Mouse (Mus musculus) forebrain, embryonic 10.5 days (tissue): ENCODE data around the gene Scyl3. TPM values are rescaled to one million over a fixed set of nuclear protein-coding genes. Genes with fewer than 3 reads are reported as not detected.

Experiments used
- DNase-seq: peaks from one replicate; pipeline ENCODE4 v3.0.0-alpha.2; 2017; ENCODE audit warnings: low spot score; ENCODE audit errors: extremely low spot score
- H3K27ac ChIP-seq: fragments of 300-500 bp; sonication (generic); 2 replicates; pipeline ENCODE4 v1.5.1; 2016; ENCODE audit warnings: mild to moderate bottlenecking
- H3K27me3 ChIP-seq: fragments of 300-500 bp; sonication (generic); 2 replicates; pipeline ENCODE4 v1.6.1; 2016; ENCODE audit warnings: mild to moderate bottlenecking; ENCODE audit not compliant: poor library complexity, severe bottlenecking
- H3K36me3 ChIP-seq: fragments of 300-500 bp; sonication (generic); replicated peaks from 2 replicates; pipeline ENCODE4 v1.6.1; 2016; ENCODE audit warnings: mild to moderate bottlenecking, moderate library complexity
- H3K4me1 ChIP-seq: fragments of 300-500 bp; sonication (generic); 2 replicates; pipeline ENCODE4 v1.6.1; 2016
- H3K4me3 ChIP-seq: fragments of 300-500 bp; sonication (generic); 2 replicates; pipeline ENCODE4 v1.5.1; 2016; ENCODE audit warnings: mild to moderate bottlenecking, moderate library complexity
- H3K9me3 ChIP-seq: fragments of 300-500 bp; sonication (generic); 2 replicates; pipeline ENCODE4 v1.6.1; 2016; ENCODE audit warnings: mild to moderate bottlenecking, moderate library complexity
- WGBS: fragments of 180-500 bp; shearing (Covaris S2); methylation state at CpG from one replicate; pipeline ENCODE4 v1.1.7; 2016; 5-methylcytosine and 5-hydroxymethylcytosine counted together
- polyA plus RNA-seq: library from polyadenylated mRNA; unstranded; fragments of >200 nt; fragmentation: Nextera tagmentation; extraction: Ambion mirVana; gene quantifications from 2 replicates; pipeline ENCODE4 v1.2.1, GENCODE M21; 2016

Scyl3 gene
- polyA plus RNA-seq: 15.5 and 16.3 TPM in 2 replicates

DNA sequence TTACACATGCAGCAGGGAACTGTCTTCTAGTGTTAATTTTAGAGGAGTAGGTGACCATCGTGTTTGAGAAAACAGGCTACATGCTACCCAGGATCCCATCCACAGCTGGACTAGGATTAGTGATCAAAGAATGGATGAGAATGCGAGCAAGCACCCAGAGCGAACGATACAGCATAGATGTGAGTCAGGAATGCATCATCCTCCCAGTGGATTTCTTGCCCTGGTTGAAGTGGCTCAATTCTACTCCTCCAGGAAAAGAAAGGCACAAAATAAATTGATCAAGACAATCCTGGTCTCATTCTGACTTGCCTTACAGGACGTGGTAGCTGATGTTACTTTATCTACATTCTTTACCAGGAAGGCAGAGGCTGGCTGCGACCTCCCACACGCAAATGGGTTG lies at the start of gene Scyl3:
Scyl3 (plus strand) TSS at position 255 of the 400 bp plus-strand sequence.
- DNase-seq: no peak
- H3K9me3 ChIP-seq: no peaks in the 10 kb centered on the region
- WGBS: 72% methylated on average over 7 of the region's 7 CpGs
- H3K4me1 ChIP-seq: peaks cover 27% of the 10 kb centered on the region
- peak within 1 kb of the TSS; percentile 91 for H3K4me3 ChIP-seq
- H3K36me3 ChIP-seq: peaks cover 6% of the 10 kb centered on the region
- peak within 1 kb of the TSS; percentile 92 for H3K27ac ChIP-seq
- no peaks in the 10 kb centered on the region for H3K27me3 ChIP-seq

DNA sequence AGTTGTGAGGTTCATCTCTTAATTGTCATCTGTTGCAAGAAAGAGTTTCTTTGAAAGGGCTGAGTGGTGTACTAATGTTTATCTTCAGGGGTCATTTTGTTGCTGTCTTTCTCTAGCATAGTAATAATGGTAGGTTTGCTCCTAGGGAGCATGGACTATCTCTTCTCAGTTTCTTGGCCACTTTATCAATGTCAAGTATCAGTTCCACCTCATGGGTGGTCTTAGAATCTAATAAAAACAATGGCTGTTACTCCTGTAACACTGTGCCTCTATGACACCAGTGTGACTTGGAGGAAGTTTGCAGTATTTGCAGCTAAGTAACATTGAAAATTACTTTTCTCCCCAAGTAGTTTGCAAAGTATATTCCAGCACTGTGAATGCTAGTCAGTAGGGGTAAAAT lies 39.3 kb upstream of the Scyl3 start:
- H3K4me1 ChIP-seq: no peaks in the 10 kb centered on the region
- H3K4me3 ChIP-seq: no peak overlapping the region
- no peaks in the 10 kb centered on the region for H3K27me3 ChIP-seq
- H3K36me3 ChIP-seq: 0 out of 2 replicates have a peak, but pooled peaks cover 2% of the 10 kb centered on the region
- no peak for DNase-seq
- H3K9me3 ChIP-seq: no peaks in the 10 kb centered on the region
- H3K27ac ChIP-seq: no peak overlapping the region

DNA sequence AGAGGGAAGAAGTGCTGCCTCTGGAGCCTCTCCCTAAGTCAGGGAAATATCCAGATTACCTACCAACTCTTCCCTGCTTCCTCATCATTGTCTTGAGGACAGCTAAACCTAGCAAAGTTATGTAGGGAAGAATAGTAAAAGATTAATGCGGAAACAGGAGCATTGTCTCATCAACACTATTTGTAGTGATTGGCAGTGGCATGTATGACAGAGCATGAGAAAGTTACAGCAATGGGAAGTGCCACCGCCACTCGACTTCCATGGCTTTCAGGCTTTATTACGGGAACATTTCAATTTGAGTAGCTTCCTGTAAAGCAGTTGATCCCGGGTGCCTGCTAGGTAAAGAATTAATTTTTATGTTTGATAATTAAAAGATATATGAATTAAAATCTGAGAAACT lies 35.6 kb upstream of the Scyl3 start:
- H3K36me3 ChIP-seq: 0 out of 2 replicates have a peak, but pooled peaks cover 2% of the 10 kb centered on the region
- 91% methylated on average over 5 of the region's 5 CpGs for WGBS
- H3K27me3 ChIP-seq: no peaks in the 10 kb centered on the region
- no peaks in the 10 kb centered on the region for H3K9me3 ChIP-seq
- H3K27ac ChIP-seq: no peak overlapping the region
- H3K4me1 ChIP-seq: peaks cover 6% of the 10 kb centered on the region
- no peak for DNase-seq
- H3K4me3 ChIP-seq: no peak overlapping the region

DNA sequence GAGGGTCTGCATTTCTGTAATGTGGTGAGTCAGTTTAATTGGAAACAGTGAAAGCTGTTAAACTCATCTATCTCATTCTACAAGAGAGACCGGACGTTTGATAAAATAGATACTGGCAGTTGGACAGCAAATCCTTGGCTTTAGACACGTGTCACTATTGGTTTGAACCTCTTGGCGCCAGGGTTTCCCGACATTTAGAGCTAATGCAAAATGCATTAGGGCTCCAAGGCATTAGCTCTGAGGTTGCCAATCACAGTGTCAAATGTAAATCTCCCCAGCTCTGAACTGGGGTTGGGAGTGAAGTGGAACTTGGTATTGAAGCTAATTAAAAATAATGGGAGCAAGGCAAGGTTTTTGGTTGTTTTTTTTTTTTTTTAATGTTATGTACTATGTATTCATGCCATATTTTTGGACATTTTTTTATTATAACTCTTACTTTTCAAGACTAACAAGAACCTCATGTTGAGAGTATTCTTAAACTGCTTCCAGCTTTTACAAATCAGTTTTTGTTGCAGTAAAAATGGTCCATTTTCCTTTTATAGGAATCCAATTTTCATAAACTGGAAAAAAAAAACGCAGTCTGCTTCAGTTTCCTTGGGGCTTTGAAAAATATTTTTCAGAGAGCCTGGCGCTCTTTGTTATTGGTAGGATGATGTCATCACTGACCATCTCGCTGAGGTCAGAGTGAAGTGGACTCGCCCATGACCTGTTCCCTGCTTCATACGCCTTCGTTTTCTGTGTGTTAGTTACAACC lies 34.9 kb upstream of the Scyl3 start:
- Histone ChIP-seq H3K9me3 (no peaks in the 10 kb centered on the region), H3K4me3 (no peak overlapping the region), H3K4me1 (peaks cover 10% of the 10 kb centered on the region), H3K27me3 (no peaks in the 10 kb centered on the region), H3K36me3 (0 out of 2 replicates have a peak, but pooled peaks cover 2% of the 10 kb centered on the region), H3K27ac (no peak overlapping the region)
- 89% methylated on average over 11 of the region's 11 CpGs for WGBS
- no peak for DNase-seq

DNA sequence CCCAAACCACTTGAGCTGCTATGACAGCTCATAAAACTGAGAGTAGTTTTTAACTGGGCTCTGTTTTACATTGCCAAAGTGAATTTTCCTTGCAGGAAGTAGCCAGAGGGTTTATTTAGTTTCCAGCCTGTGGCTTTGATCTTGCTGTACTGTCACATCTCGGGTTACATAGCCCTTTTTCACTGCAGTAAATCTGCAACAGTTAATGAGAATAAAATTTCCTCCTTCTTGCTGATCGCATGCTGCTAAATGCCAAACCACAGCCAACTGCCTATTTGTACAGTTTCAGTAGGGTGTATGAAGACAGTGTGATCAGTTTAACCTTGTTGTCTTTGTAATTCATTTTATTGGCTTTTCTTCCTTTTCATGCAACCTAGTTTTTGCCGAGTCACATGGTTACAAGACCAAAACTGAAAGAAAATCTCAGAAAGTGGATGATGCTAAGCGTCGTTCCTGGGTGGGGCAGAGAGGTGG lies 30.6 kb upstream of the Scyl3 start:
- H3K9me3 ChIP-seq: no peaks in the 10 kb centered on the region
- peaks cover 10% of the 10 kb centered on the region for H3K4me1 ChIP-seq
- no peaks in the 10 kb centered on the region for H3K27me3 ChIP-seq
- no peaks in the 10 kb centered on the region for H3K36me3 ChIP-seq
- H3K4me3 ChIP-seq: no peak overlapping the region
- WGBS: 78% methylated on average over 5 of the region's 5 CpGs
- no peak overlapping the region for H3K27ac ChIP-seq
- DNase-seq: no peak

DNA sequence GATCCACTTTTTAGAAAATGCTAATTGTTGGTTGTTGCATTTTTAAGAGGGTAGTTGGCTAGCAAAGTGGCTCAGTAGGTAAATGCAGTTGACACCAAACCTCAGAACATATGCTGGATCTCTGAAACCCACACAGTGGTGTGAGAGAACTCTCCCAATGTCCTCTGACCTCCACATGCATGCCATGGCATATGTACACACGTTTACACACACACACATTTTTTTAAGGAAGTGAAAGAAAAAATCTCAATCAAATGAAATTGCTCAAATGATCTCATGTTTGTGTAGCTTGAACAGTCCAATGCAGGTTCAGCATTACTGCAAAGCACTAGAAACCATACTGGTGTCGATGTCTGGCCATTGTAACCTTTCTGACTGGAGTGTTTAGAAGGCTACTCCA lies 29.3 kb upstream of the Scyl3 start:
- no peak for DNase-seq
- no peak overlapping the region for H3K27ac ChIP-seq
- peaks cover 10% of the 10 kb centered on the region for H3K4me1 ChIP-seq
- 87% methylated on average over 2 of the region's 2 CpGs for WGBS
- H3K9me3 ChIP-seq: no peaks in the 10 kb centered on the region
- H3K27me3 ChIP-seq: no peaks in the 10 kb centered on the region
- H3K36me3 ChIP-seq: no peaks in the 10 kb centered on the region
- H3K4me3 ChIP-seq: no peak overlapping the region

DNA sequence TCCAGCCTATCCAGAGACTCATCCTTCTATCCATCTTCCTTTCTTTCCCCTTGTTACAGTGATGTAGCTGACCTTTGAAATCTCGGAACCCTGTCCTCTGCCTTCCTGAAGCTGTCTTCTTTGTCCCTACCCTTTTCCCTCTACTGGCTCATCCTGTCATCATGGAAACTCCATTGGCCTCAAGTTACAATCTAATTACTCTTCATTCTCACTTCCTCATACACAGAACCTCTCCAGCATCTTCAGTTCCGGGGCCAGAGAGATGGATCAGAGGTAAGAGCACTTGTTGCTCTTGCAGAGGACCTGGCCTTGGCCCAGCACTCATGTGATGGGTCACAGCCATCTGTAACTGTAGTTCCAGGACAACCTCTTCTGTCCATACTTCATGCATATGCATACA lies 28.7 kb upstream of the Scyl3 start:
- Histone ChIP-seq H3K27me3 (no peaks in the 10 kb centered on the region), H3K36me3 (no peaks in the 10 kb centered on the region), H3K4me1 (peaks cover 10% of the 10 kb centered on the region), H3K27ac (no peak overlapping the region), H3K9me3 (no peaks in the 10 kb centered on the region), H3K4me3 (no peak overlapping the region)
- no peak for DNase-seq
- 91% methylated on average over 2 of the region's 2 CpGs for WGBS

DNA sequence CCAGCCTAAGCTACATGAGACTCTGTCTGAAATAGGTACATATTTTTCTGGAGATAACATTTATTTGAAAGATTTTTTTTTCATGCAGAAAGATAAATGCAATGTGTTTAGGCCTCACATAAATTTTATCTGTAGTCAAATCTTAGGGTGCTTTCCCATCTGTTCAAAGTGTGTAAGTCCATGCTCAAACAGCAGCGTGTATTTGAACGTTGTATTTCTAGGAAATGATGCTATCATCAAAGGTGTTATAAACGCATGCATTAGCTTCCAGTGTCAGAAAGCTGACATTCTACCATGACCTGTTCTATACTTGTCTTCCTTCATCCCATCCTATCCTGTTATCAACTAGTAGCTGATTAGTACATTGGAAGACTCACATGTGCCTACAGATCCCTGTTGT lies 25.5 kb upstream of the Scyl3 start:
- H3K27ac ChIP-seq: no peak overlapping the region
- no peaks in the 10 kb centered on the region for H3K27me3 ChIP-seq
- H3K36me3 ChIP-seq: no peaks in the 10 kb centered on the region
- H3K9me3 ChIP-seq: no peaks in the 10 kb centered on the region
- 98% methylated on average over 3 of the region's 3 CpGs for WGBS
- H3K4me1 ChIP-seq: peaks cover 5% of the 10 kb centered on the region
- no peak for DNase-seq
- no peak overlapping the region for H3K4me3 ChIP-seq

DNA sequence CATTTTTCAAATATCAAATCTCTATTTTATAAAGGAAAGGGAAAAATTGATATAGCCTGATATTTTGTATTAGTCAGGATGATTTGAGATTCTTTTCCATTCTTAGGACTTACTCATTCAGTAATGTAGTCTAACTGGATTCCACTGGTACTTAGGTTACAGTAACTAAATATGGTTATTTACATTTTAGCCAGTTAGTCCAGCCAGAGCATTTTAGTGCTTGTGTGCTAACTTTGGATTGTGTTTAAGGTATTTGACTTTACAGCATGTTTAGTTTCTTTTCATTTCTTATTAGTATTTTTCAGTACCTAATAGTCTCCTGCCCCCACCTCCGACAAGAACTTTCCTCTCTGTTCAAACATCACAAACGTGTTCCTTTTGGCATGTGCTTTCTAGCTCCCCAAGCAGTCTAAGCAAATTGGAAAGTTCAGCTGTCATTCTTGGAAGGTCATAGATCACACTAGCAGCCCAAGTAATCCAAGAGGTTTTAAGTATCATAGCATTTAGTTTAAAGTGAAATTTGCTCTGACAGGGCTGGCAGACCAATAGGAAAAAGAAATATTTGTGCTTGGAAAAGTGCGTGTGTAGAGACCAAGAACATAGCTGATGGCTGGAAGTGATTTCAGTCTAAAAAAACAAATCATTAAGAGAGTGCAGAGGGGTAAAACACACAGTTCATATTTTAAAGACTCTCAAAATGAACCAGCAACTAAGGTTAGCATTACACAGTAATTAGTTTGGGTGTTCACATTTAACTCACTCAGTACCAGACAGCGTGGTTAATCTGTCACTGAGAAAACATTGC lies 21.7 kb upstream of the Scyl3 start:
- Histone ChIP-seq H3K27ac (no peak overlapping the region), H3K4me1 (0 out of 2 replicates have a peak, but pooled peaks cover 5% of the 10 kb centered on the region), H3K9me3 (no peaks in the 10 kb centered on the region), H3K4me3 (no peak overlapping the region), H3K36me3 (no peaks in the 10 kb centered on the region), H3K27me3 (no peaks in the 10 kb centered on the region)
- 66% methylated on average over 4 of the region's 4 CpGs for WGBS
- no peak for DNase-seq

DNA sequence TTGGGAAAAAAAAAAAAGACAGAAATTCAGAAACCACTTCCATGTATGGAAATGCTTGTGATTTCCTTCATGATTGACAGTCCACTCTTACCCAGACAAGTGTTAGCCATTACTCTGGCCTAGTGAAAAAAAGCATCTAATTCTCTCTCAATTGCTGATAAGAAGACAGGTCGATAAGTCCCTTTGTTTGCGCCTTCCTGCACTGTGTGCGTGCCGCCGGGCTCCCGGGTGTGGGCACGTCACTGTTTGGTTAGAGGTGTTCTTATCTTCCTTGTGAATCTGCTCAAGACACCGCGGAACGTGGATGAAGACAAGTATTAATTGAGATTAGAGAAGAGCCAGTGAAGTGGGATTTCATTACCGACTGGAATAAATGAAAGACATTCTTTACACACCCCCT lies 20.5 kb upstream of the Scyl3 start:
- Histone ChIP-seq H3K27me3 (no peaks in the 10 kb centered on the region), H3K4me1 (0 out of 2 replicates have a peak, but pooled peaks cover 5% of the 10 kb centered on the region), H3K36me3 (no peaks in the 10 kb centered on the region), H3K27ac (no peak overlapping the region), H3K4me3 (no peak overlapping the region), H3K9me3 (no peaks in the 10 kb centered on the region)
- 75% methylated on average over 11 of the region's 11 CpGs for WGBS
- no peak for DNase-seq

DNA sequence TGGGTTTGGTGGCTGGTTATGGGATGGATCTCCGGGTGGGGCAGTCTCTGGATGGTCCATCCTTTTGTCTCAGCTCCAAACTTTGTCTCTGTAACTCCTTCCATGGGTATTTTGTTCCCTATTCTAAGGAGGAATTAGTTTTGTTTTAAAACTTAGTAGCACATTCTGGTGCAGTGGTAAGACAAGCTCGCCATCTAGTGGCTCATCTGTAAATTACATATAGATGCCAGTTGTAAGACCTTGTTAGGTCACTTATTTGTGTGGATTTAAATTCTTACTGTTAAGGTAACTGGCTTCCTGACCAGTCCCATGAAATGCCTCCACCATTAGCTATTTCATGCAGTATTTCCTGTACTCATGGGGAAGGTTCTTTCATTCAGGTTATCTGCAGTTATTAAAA lies 18.6 kb upstream of the Scyl3 start:
- no peak for DNase-seq

DNA sequence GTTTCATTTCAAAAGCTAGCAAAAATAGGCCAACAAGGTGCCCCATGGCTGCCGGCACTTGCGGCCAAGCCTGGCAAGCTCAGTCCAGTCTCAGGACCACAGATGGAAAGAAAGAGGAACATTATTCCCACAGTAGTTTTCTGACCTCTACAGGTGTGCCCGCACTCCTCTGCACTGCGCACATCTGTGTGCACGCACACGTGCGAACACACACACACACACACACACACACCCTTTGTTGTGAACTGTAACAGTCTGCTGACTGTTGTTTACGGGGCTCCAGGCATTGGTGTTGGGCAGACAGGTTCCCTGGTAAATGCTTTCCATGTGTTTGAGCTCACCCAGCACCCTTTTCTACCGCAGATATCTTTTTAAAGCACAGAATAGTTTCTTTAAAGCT lies 18.1 kb upstream of the Scyl3 start:
- 93% methylated on average over 9 of the region's 9 CpGs for WGBS
- H3K4me3 ChIP-seq: no peak overlapping the region
- H3K9me3 ChIP-seq: no peaks in the 10 kb centered on the region
- H3K27ac ChIP-seq: no peak overlapping the region
- no peaks in the 10 kb centered on the region for H3K27me3 ChIP-seq
- H3K4me1 ChIP-seq: 0 out of 2 replicates have a peak, but pooled peaks cover 5% of the 10 kb centered on the region
- H3K36me3 ChIP-seq: no peaks in the 10 kb centered on the region
- DNase-seq: no peak

More for the DNA sequence above, 18.6 kb upstream of the Scyl3 start:
- Histone ChIP-seq H3K27ac (no peak overlapping the region), H3K9me3 (no peaks in the 10 kb centered on the region), H3K4me3 (no peak overlapping the region), H3K27me3 (no peaks in the 10 kb centered on the region), H3K36me3 (no peaks in the 10 kb centered on the region), H3K4me1 (0 out of 2 replicates have a peak, but pooled peaks cover 5% of the 10 kb centered on the region)
- WGBS: 12% methylated on average over 2 of the region's 2 CpGs

DNA sequence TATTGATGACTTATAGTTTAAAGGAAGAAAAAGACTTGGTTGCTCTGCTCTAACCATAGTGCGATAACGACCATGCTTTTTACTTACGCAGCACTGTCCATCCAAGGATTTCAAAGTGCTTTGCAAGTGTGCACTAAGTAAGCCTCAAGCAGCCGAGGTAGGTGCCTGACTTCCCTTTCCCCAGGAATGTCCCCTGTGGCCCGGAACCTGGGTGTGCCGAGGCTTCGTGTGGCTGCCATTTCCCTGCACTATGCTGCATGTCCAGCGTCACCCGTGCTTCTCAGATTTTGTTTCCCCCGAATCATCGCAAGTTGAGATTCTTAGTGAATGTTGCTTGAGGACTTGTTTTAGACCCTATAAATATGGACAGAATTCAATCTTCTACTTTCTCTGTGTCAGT lies 16.9 kb upstream of the Scyl3 start:
- peaks cover 9% of the 10 kb centered on the region for H3K36me3 ChIP-seq
- no peak overlapping the region for H3K4me3 ChIP-seq
- H3K4me1 ChIP-seq: 0 out of 2 replicates have a peak, but pooled peaks cover 5% of the 10 kb centered on the region
- H3K27me3 ChIP-seq: no peaks in the 10 kb centered on the region
- H3K27ac ChIP-seq: no peak overlapping the region
- H3K9me3 ChIP-seq: no peaks in the 10 kb centered on the region
- DNase-seq: no peak
- whole genome bisulfite sequencing: 95% methylated on average over 11 of the region's 11 CpGs
